Mouse (Mus musculus) midbrain, embryonic 10.5 days (tissue): ENCODE data around the gene Rnpep. TPM values are rescaled to one million over a fixed set of nuclear protein-coding genes. Genes with fewer than 3 reads are reported as not detected.
"Not testable (repeated sequence)": the region's sequence is repeated elsewhere in the genome, so short reads cannot be mapped to it uniquely, and the experiment has no call there.

Source experiments
- DNase-seq: peaks from one replicate; pipeline ENCODE4 v3.0.0-alpha.2; 2017; ENCODE audit warnings: low spot score
- H3K27ac ChIP-seq: fragments of 300-500 bp; sonication (generic); replicated peaks from 2 replicates; pipeline ENCODE4 v1.5.1; 2016; ENCODE audit warnings: mild to moderate bottlenecking
- H3K27me3 ChIP-seq: fragments of 300-500 bp; sonication (generic); 2 replicates; pipeline ENCODE4 v1.6.1; 2016; ENCODE audit warnings: low read depth, mild to moderate bottlenecking; ENCODE audit not compliant: poor library complexity, severe bottlenecking
- H3K36me3 ChIP-seq: fragments of 300-500 bp; sonication (generic); 2 replicates; pipeline ENCODE4 v1.6.1; 2016; ENCODE audit warnings: mild to moderate bottlenecking, moderate library complexity
- H3K4me1 ChIP-seq: fragments of 300-500 bp; sonication (generic); 2 replicates; pipeline ENCODE4 v1.6.1; 2016
- H3K4me3 ChIP-seq: fragments of 300-500 bp; sonication (generic); 2 replicates; pipeline ENCODE4 v1.5.1; 2016; ENCODE audit warnings: mild to moderate bottlenecking, moderate library complexity
- H3K9me3 ChIP-seq: fragments of 300-500 bp; sonication (generic); replicated peaks from 2 replicates; pipeline ENCODE4 v1.6.1; 2016; ENCODE audit warnings: mild to moderate bottlenecking
- WGBS: fragments of 180-500 bp; shearing (Covaris S2); methylation state at CpG from one replicate; pipeline ENCODE4 v1.1.7; 2016; 5-methylcytosine and 5-hydroxymethylcytosine counted together
- polyA plus RNA-seq: library from polyadenylated mRNA; unstranded; fragments of >200 nt; fragmentation: Nextera tagmentation; extraction: Ambion mirVana; gene quantifications from 2 replicates; pipeline ENCODE4 v1.2.1, GENCODE M21; 2016

Gene Rnpep
- polyA plus RNA-seq, 1 experiment from 2014 or later, result 94.7 TPM

GRCm38 (mm10) chr1:135252854-135253253 lies 31.0 kb downstream of the Rnpep start:
- DNase-seq, result no peak
- Histone ChIP-seq H3K27ac (no peak overlapping the region), H3K4me3 (no peak overlapping the region), H3K36me3 (no peaks in the 10 kb centered on the region), H3K27me3 (peaks cover 27% of the 10 kb centered on the region), H3K9me3 (no peaks in the 10 kb centered on the region), H3K4me1 (peaks cover 10% of the 10 kb centered on the region)
- 64% methylated on average over 4 of the region's 4 CpGs for WGBS

- H3K4me1 ChIP-seq, result peaks cover 10% of the 10 kb centered on the region
- no peak overlapping the region for H3K27ac ChIP-seq
- WGBS, result 88% methylated on average over 8 of the region's 8 CpGs
- no peak for DNase-seq
- H3K36me3 ChIP-seq, result no peaks in the 10 kb centered on the region
- H3K27me3 ChIP-seq, result peaks cover 14% of the 10 kb centered on the region
- H3K9me3 ChIP-seq, result no peaks in the 10 kb centered on the region
- H3K4me3 ChIP-seq, result no peak overlapping the region
Measured at GRCm38 (mm10) chr1:135251405-135251804, 32.5 kb downstream of the Rnpep start.

GRCm38 (mm10) chr1:135250706-135251105 lies 33.2 kb downstream of the Rnpep start:
- Histone ChIP-seq H3K36me3 (no peaks in the 10 kb centered on the region), H3K27ac (no peak overlapping the region), H3K4me3 (no peak overlapping the region), H3K9me3 (no peaks in the 10 kb centered on the region), H3K27me3 (peaks cover 14% of the 10 kb centered on the region), H3K4me1 (peaks cover 10% of the 10 kb centered on the region)
- WGBS, result 85% methylated on average over 2 of the region's 3 CpGs
- DNase-seq, result no peak

- DNase-seq, result no peak
- 8% methylated on average over 15 of the region's 15 CpGs for WGBS
- Histone ChIP-seq H3K36me3 (no peaks in the 10 kb centered on the region), H3K4me3 (peak overlapping the region; percentile 40), H3K27ac (no peak overlapping the region), H3K4me1 (peaks cover 6% of the 10 kb centered on the region), H3K9me3 (no peaks in the 10 kb centered on the region), H3K27me3 (peaks cover 14% of the 10 kb centered on the region)
Measured at GRCm38 (mm10) chr1:135248434-135248850, 35.4 kb downstream of the Rnpep start.

GRCm38 (mm10) chr1:135244014-135244413 lies 39.9 kb downstream of the Rnpep start:
- no peak overlapping the region for H3K27ac ChIP-seq
- WGBS, result 85% methylated on average over 8 of the region's 8 CpGs
- H3K9me3 ChIP-seq, result no peaks in the 10 kb centered on the region
- H3K36me3 ChIP-seq, result no peaks in the 10 kb centered on the region
- no peak for DNase-seq
- H3K27me3 ChIP-seq, result peaks cover 7% of the 10 kb centered on the region
- no peak overlapping the region for H3K4me3 ChIP-seq
- H3K4me1 ChIP-seq, result peaks cover 6% of the 10 kb centered on the region

- not testable (repeated sequence) for H3K4me3 ChIP-seq, H3K27me3 ChIP-seq, H3K36me3 ChIP-seq, H3K9me3 ChIP-seq, DNase-seq, H3K27ac ChIP-seq, H3K4me1 ChIP-seq
- WGBS, result 87% methylated on average over 4 of the region's 4 CpGs
Measured at GRCm38 (mm10) chr1:135240206-135240605, 43.7 kb downstream of the Rnpep start.

- 0 out of 2 replicates have a peak, but pooled peaks cover 3% of the 10 kb centered on the region for H3K4me1 ChIP-seq
- DNase-seq, result no peak
- H3K27me3 ChIP-seq, result no peaks in the 10 kb centered on the region
- no peak overlapping the region for H3K4me3 ChIP-seq
- WGBS, result 76% methylated on average over 12 of the region's 12 CpGs
- no peaks in the 10 kb centered on the region for H3K36me3 ChIP-seq
- H3K9me3 ChIP-seq, result no peaks in the 10 kb centered on the region
- no peak overlapping the region for H3K27ac ChIP-seq
Measured at GRCm38 (mm10) chr1:135237131-135237851, 46.6 kb downstream of the Rnpep start.

- WGBS, result 89% methylated on average over 12 of the region's 12 CpGs
Measured at GRCm38 (mm10) chr1:135234771-135235170, 49.1 kb downstream of the Rnpep start.

GRCm38 (mm10) chr1:135233961-135234360 lies 49.9 kb downstream of the Rnpep start:
- WGBS, result 94% methylated on average over 6 of the region's 6 CpGs
- H3K9me3 ChIP-seq, result no peaks in the 10 kb centered on the region
- H3K4me1 ChIP-seq, result 0 out of 2 replicates have a peak, but pooled peaks cover 3% of the 10 kb centered on the region
- no peak overlapping the region for H3K4me3 ChIP-seq
- H3K27ac ChIP-seq, result no peak overlapping the region
- no peaks in the 10 kb centered on the region for H3K36me3 ChIP-seq
- no peak for DNase-seq
- no peaks in the 10 kb centered on the region for H3K27me3 ChIP-seq

More at GRCm38 (mm10) chr1:135234771-135235170, 49.1 kb downstream of the Rnpep start:
- no peaks in the 10 kb centered on the region for H3K27me3 ChIP-seq
- H3K4me3 ChIP-seq, result no peak overlapping the region
- no peaks in the 10 kb centered on the region for H3K9me3 ChIP-seq
- no peak overlapping the region for H3K27ac ChIP-seq
- H3K36me3 ChIP-seq, result no peaks in the 10 kb centered on the region
- no peak for DNase-seq
- H3K4me1 ChIP-seq, result 0 out of 2 replicates have a peak, but pooled peaks cover 3% of the 10 kb centered on the region

- H3K4me1 ChIP-seq, H3K9me3 ChIP-seq, H3K36me3 ChIP-seq, DNase-seq, H3K27ac ChIP-seq, H3K27me3 ChIP-seq, H3K4me3 ChIP-seq: not testable (repeated sequence)
- WGBS, result 81% methylated on average over 20 of the region's 20 CpGs
Measured at GRCm38 (mm10) chr1:135231878-135232277, 52.0 kb downstream of the Rnpep start.

GRCm38 (mm10) chr1:135227339-135227950 lies 56.4 kb downstream of the Rnpep start:
- no peak for DNase-seq
- Histone ChIP-seq H3K27me3 (no peaks in the 10 kb centered on the region), H3K9me3 (no peaks in the 10 kb centered on the region), H3K36me3 (no peaks in the 10 kb centered on the region), H3K27ac (no peak overlapping the region), H3K4me1 (no peaks in the 10 kb centered on the region), H3K4me3 (no peak overlapping the region)
- WGBS, result 85% methylated on average over 13 of the region's 13 CpGs

- no peak for DNase-seq
Measured at GRCm38 (mm10) chr1:135224981-135225604, 58.8 kb downstream of the Rnpep start.

GRCm38 (mm10) chr1:135224147-135224546 lies 59.7 kb downstream of the Rnpep start:
- 83% methylated on average over 3 of the region's 3 CpGs for WGBS
- no peaks in the 10 kb centered on the region for H3K36me3 ChIP-seq
- H3K27me3 ChIP-seq, result no peaks in the 10 kb centered on the region
- no peak overlapping the region for H3K27ac ChIP-seq
- H3K4me3 ChIP-seq, result no peak overlapping the region
- no peaks in the 10 kb centered on the region for H3K4me1 ChIP-seq
- no peak for DNase-seq
- H3K9me3 ChIP-seq, result no peaks in the 10 kb centered on the region

More at GRCm38 (mm10) chr1:135224981-135225604, 58.8 kb downstream of the Rnpep start:
- no peaks in the 10 kb centered on the region for H3K36me3 ChIP-seq
- no peaks in the 10 kb centered on the region for H3K27me3 ChIP-seq
- H3K9me3 ChIP-seq, result no peaks in the 10 kb centered on the region
- no peak overlapping the region for H3K4me3 ChIP-seq
- no peak overlapping the region for H3K27ac ChIP-seq
- 85% methylated on average over 6 of the region's 6 CpGs for WGBS
- H3K4me1 ChIP-seq, result no peaks in the 10 kb centered on the region
